Mouse (Mus musculus) liver, adult 2 months (tissue): ENCODE data around the gene Sprr4.

Source experiments
- CTCF ChIP-seq: fragments of 200-500 bp; IDR thresholded peaks from 2 replicates; pipeline ENCODE4 v1.5.1; 2011; ENCODE audit warnings: low read depth, low read length, control low read depth
- POLR2A ChIP-seq: fragments of 200-500 bp; IDR thresholded peaks from 2 replicates; pipeline ENCODE4 v1.6.1; 2011; ENCODE audit warnings: low read length, control low read depth; ENCODE audit not compliant: insufficient read depth; ENCODE audit errors: extremely low read depth

GRCm38 (mm10) chr3:92503528-92503927 lies 3.2 kb upstream of the Sprr4 start:
- TF ChIP-seq CTCF = no peak
- TF ChIP-seq POLR2A = no peak
